Mouse (Mus musculus): ENCODE measurements at regions not wholly inside any gene's neighbourhood (a gene's known extent, or its start where the extent isn't known, plus 50 kb on each side); places are given as distances from the start of the nearest gene placed in this dataset.

- no peak overlapping the region for H3K27ac ChIP-seq
Observed at GRCm38 (mm10) chr16:90592721-90593481, 134.3 kb downstream of the Mis18a start.

GRCm38 (mm10) chr16:90585171-90585570, 142.0 kb downstream of the Mis18a start:
- Histone ChIP-seq H3K4me1 (replicated peaks) (peaks cover 5% of the 10 kb centered on the region; the same call in 1 of the 2 replicates), H3K27ac (no peak overlapping the region), H3K4me3 (no peak overlapping the region), H3K9me3 (peaks cover 23% of the 10 kb centered on the region; the same call in 1 of the 2 replicates), H3K36me3 (no peaks in the 10 kb centered on the region), H3K27me3 (ENCODE audit: insufficient read depth, poor library complexity, severe bottlenecking) (no peaks in the 10 kb centered on the region)
- DNase-seq (ENCODE audit: low spot score), result no peak
- 89% methylated on average over 7 of the region's 7 CpGs for whole genome bisulfite sequencing

More at GRCm38 (mm10) chr16:90592721-90593481, 134.3 kb downstream of the Mis18a start:
- Histone ChIP-seq H3K4me3 (no peak overlapping the region), H3K9me3 (peaks cover 12% of the 10 kb centered on the region; the same call in 1 of the 2 replicates), H3K36me3 (no peaks in the 10 kb centered on the region), H3K27me3 (ENCODE audit: insufficient read depth, poor library complexity, severe bottlenecking) (no peaks in the 10 kb centered on the region), H3K4me1 (replicated peaks) (peaks cover 3% of the 10 kb centered on the region)
- WGBS, result 82% methylated on average over 6 of the region's 6 CpGs
- no peak for DNase-seq (ENCODE audit: low spot score)

- H3K4me1 ChIP-seq (replicated peaks), result peaks cover 6% of the 10 kb centered on the region; the same call in 1 of the 2 replicates
- peaks cover 7% of the 10 kb centered on the region; the same call in 1 of the 2 replicates for H3K9me3 ChIP-seq
- no peaks in the 10 kb centered on the region for H3K36me3 ChIP-seq
- no peaks in the 10 kb centered on the region for H3K27me3 ChIP-seq (ENCODE audit: insufficient read depth, poor library complexity, severe bottlenecking)
- H3K4me3 ChIP-seq, result no peak overlapping the region
- 57% methylated on average over 8 of the region's 8 CpGs for WGBS
- DNase-seq (ENCODE audit: low spot score), result no peak
- no peak overlapping the region for H3K27ac ChIP-seq
Observed at GRCm38 (mm10) chr16:90580411-90580810, 146.8 kb downstream of the Mis18a start.

GRCm38 (mm10) chr16:90571107-90571506, 156.1 kb downstream of the Mis18a start:
- no peaks in the 10 kb centered on the region for H3K9me3 ChIP-seq
- DNase-seq (ENCODE audit: low spot score), result no peak
- no peak overlapping the region for H3K4me3 ChIP-seq
- H3K27me3 ChIP-seq (ENCODE audit: insufficient read depth, poor library complexity, severe bottlenecking), result no peaks in the 10 kb centered on the region
- H3K27ac ChIP-seq, result no peak overlapping the region
- H3K36me3 ChIP-seq, result no peaks in the 10 kb centered on the region
- H3K4me1 ChIP-seq (replicated peaks), result no peaks in the 10 kb centered on the region

GRCm38 (mm10) chr16:90569826-90570225, 157.4 kb downstream of the Mis18a start:
- no peak overlapping the region for H3K4me3 ChIP-seq

GRCm38 (mm10) chr16:90565182-90565581, 162.0 kb downstream of the Mis18a start:
- no peak for DNase-seq (ENCODE audit: low spot score)
- WGBS, result 78% methylated on average over 2 of the region's 2 CpGs
- H3K36me3 ChIP-seq, result no peaks in the 10 kb centered on the region
- no peaks in the 10 kb centered on the region for H3K4me1 ChIP-seq (replicated peaks)
- H3K27me3 ChIP-seq (ENCODE audit: insufficient read depth, poor library complexity, severe bottlenecking), result no peaks in the 10 kb centered on the region
- H3K4me3 ChIP-seq, result no peak overlapping the region
- no peaks in the 10 kb centered on the region for H3K9me3 ChIP-seq
- no peak overlapping the region for H3K27ac ChIP-seq

More at GRCm38 (mm10) chr16:90569826-90570225, 157.4 kb downstream of the Mis18a start:
- Histone ChIP-seq H3K9me3 (no peaks in the 10 kb centered on the region), H3K4me1 (replicated peaks) (no peaks in the 10 kb centered on the region), H3K36me3 (no peaks in the 10 kb centered on the region), H3K27ac (no peak overlapping the region), H3K27me3 (ENCODE audit: insufficient read depth, poor library complexity, severe bottlenecking) (no peaks in the 10 kb centered on the region)
- no peak for DNase-seq (ENCODE audit: low spot score)
- 84% methylated on average over 1 of the region's 1 CpGs for WGBS

GRCm38 (mm10) chr16:90553120-90553519, 167.3 kb downstream of the Hunk start:
- Histone ChIP-seq H3K27ac (no peak overlapping the region), H3K4me1 (replicated peaks) (peaks cover 10% of the 10 kb centered on the region; the same call in 1 of the 2 replicates), H3K27me3 (ENCODE audit: insufficient read depth, poor library complexity, severe bottlenecking) (no peaks in the 10 kb centered on the region), H3K36me3 (no peaks in the 10 kb centered on the region), H3K9me3 (peaks cover 6% of the 10 kb centered on the region), H3K4me3 (no peak overlapping the region)
- WGBS, result 74% methylated on average over 7 of the region's 7 CpGs
- peak; percentile 10 for DNase-seq (ENCODE audit: low spot score)

- WGBS, result 85% methylated on average over 3 of the region's 3 CpGs
- H3K36me3 ChIP-seq, result no peaks in the 10 kb centered on the region
- H3K27me3 ChIP-seq (ENCODE audit: insufficient read depth, poor library complexity, severe bottlenecking), result no peaks in the 10 kb centered on the region
- peaks cover 13% of the 10 kb centered on the region; the same call in 1 of the 2 replicates for H3K4me1 ChIP-seq (replicated peaks)
- no peak overlapping the region for H3K4me3 ChIP-seq
- H3K27ac ChIP-seq, result no peak overlapping the region
- no peak for DNase-seq (ENCODE audit: low spot score)
- H3K9me3 ChIP-seq, result peaks cover 6% of the 10 kb centered on the region
Observed at GRCm38 (mm10) chr16:90551041-90551440, 165.2 kb downstream of the Hunk start.

GRCm38 (mm10) chr16:90550058-90550795, 164.4 kb downstream of the Hunk start:
- DNase-seq (ENCODE audit: low spot score), result no peak
- Histone ChIP-seq H3K27ac (no peak overlapping the region), H3K27me3 (ENCODE audit: insufficient read depth, poor library complexity, severe bottlenecking) (no peaks in the 10 kb centered on the region), H3K36me3 (no peaks in the 10 kb centered on the region), H3K4me3 (no peak overlapping the region), H3K4me1 (replicated peaks) (peaks cover 21% of the 10 kb centered on the region), H3K9me3 (peaks cover 6% of the 10 kb centered on the region)
- 77% methylated on average over 13 of the region's 13 CpGs for WGBS
